Mouse (Mus musculus): ENCODE measurements around the gene Rpa1.

GRCm38 (mm10) chr11:75310813-75311212, 37.3 kb downstream of the Rpa1 start:
- TF ChIP-seq CTCF (IDR thresholded peaks at IDR 0.05; ENCODE audit: low read depth, low read length) = no peak
- TF ChIP-seq GATA1 (IDR thresholded peaks at IDR 0.05; ENCODE audit: borderline replicate concordance, low read length) = no peak
- TF ChIP-seq GATA2 (IDR thresholded peaks at IDR 0.05; ENCODE audit: borderline replicate concordance, low read depth, low read length) = no peak
